Comparison of ENCODE assay signal across 17 mouse cellular contexts in the genomic region with DNA sequence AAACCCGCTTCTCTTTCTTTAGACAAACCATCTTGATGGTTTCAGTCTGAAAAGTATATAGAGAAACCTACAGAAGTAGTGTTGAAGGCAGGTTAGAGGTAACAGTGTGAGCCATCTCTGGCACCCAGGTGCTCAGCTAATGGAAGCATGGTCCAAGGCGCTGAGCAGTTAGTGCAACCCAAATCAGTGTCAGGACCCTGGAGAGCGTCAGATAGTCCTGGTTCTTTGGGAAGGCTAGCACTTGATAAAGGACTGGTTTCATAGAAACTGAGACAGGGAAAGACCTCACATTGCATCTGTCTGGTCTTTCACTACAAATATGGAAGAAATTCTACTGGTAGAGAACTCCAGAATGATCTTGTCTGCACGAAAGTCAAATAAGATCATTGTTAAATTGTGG. TPM values are rescaled to one million over a fixed set of nuclear protein-coding genes. Genes with fewer than 3 reads are reported as not detected.
A peak's percentile ranks its signal among the peaks of the same experiment; 100 is the strongest.
DNase-seq lines count a peak whose midpoint lies in the region; ATAC-seq and TF ChIP-seq lines count a peak whose summit lies in the region.
"Had no signal": no experiment of that assay in that cellular context is flagged by ENCODE, and none has a peak within 500 bp of the region (broad histone marks: within the 10 kb centered on the region; RNA-seq: fewer than 3 reads in every experiment).

No protein-coding gene starts in this region.

- TF ChIP-seq POLR2A in lung, adult 2 months (IDR thresholded peaks at IDR 0.05; ENCODE audit: borderline replicate concordance, extremely low read depth, low read depth, low read length) = no peak

- intact Hi-C loops in gastrocnemius, postnatal 14 days (cut with DNase I; ENCODE audit: low total_unique reads) = no loop called here

- peak; percentile 38 for DNase-seq in adrenal gland, postnatal 10 days
- DNase-seq in adrenal gland, postnatal 25 days = no peak
- peak; percentile 73 for DNase-seq in lung, embryonic 14.5 days
- no peak for DNase-seq in lung, adult 2 months
- peak; percentile 9 for DNase-seq in Muller cell, postnatal 12 days (ENCODE audit: inconsistent ontology term)
- peak; percentile 31 for DNase-seq in embryonic facial prominence, embryonic 14.5 days (ENCODE audit: low spot score)
- DNase-seq in gastrocnemius, postnatal 14 days = no peak
- no peak for DNase-seq in left cerebral cortex, adult 8-10 months (ENCODE audit: low spot score in 2 of 2)
- DNase-seq: adrenal gland, adult 8-10 months; thymus, adult 18-20 months had no signal

- no peak overlapping the region for H3K27ac ChIP-seq in lung, embryonic 14.5 days (ENCODE audit: low read depth)
- no peak overlapping the region for H3K27ac ChIP-seq in embryonic facial prominence, embryonic 14.5 days (replicated peaks; ENCODE audit: low read depth, low read length)
- H3K27ac ChIP-seq: heart, embryonic 15.5 days; layer of hippocampus, adult 2 months; limb, embryonic 12.5 days had no signal

- no peak overlapping the region for H3K4me3 ChIP-seq in lung, embryonic 14.5 days (ENCODE audit: low read depth, low read length)
- H3K4me3 ChIP-seq in lung, adult 2 months (replicated peaks; ENCODE audit: extremely low read depth, low read depth, low read length) = no peak overlapping the region
- no peak overlapping the region for H3K4me3 ChIP-seq in embryonic facial prominence, embryonic 14.5 days (ENCODE audit: low read depth, low read length)
- H3K4me3 ChIP-seq: heart, embryonic 15.5 days; layer of hippocampus, adult 2 months; limb, embryonic 12.5 days had no signal

- H3K9ac ChIP-seq in lung, embryonic 14.5 days = no peak overlapping the region
- H3K9ac ChIP-seq in embryonic facial prominence, embryonic 14.5 days (ENCODE audit: low read depth, low read length) = no peak overlapping the region
- H3K9ac ChIP-seq: heart, embryonic 15.5 days; limb, embryonic 12.5 days had no signal

- no peaks in the 10 kb centered on the region for H3K9me3 ChIP-seq in lung, embryonic 14.5 days (ENCODE audit: low read depth, low read length)
- no peaks in the 10 kb centered on the region for H3K9me3 ChIP-seq in embryonic facial prominence, embryonic 14.5 days (ENCODE audit: control insufficient read depth, low read length)
- H3K9me3 ChIP-seq: heart, embryonic 15.5 days; limb, embryonic 12.5 days had no signal

- WGBS in lung, embryonic 14.5 days = 43% methylated on average over 4 of the region's 4 CpGs
- WGBS in lung, adult 2 months = 42% methylated on average over 4 of the region's 4 CpGs
- WGBS in embryonic facial prominence, embryonic 14.5 days = 47% methylated on average over 4 of the region's 4 CpGs

- no peaks in the 10 kb centered on the region for H3K27me3 ChIP-seq in lung, embryonic 14.5 days (ENCODE audit: insufficient read depth, low read length)
- no peaks in the 10 kb centered on the region for H3K27me3 ChIP-seq in embryonic facial prominence, embryonic 14.5 days (replicated peaks; ENCODE audit: control insufficient read depth, insufficient read depth, low read length)
- H3K27me3 ChIP-seq: limb, embryonic 12.5 days had no signal

- TF ChIP-seq CTCF in lung, embryonic 14.5 days (IDR thresholded peaks at IDR 0.05; ENCODE audit: low read depth) = no peak
- TF ChIP-seq CTCF in lung, adult 2 months (IDR thresholded peaks at IDR 0.05; ENCODE audit: insufficient read depth, low read length) = no peak

- H3K4me1 ChIP-seq in lung, embryonic 14.5 days (ENCODE audit: insufficient read depth) = no peaks in the 10 kb centered on the region
- H3K4me1 ChIP-seq in lung, adult 2 months (ENCODE audit: control insufficient read depth, insufficient read depth, low read length) = no peaks in the 10 kb centered on the region
- no peaks in the 10 kb centered on the region for H3K4me1 ChIP-seq in embryonic facial prominence, embryonic 14.5 days (ENCODE audit: control insufficient read depth, insufficient read depth, low read length)
- H3K4me1 ChIP-seq: heart, embryonic 15.5 days; limb, embryonic 12.5 days had no signal

- H3K4me2 ChIP-seq in lung, embryonic 14.5 days = no peak overlapping the region
- no peak overlapping the region for H3K4me2 ChIP-seq in embryonic facial prominence, embryonic 14.5 days (ENCODE audit: low read depth, low read length)
- H3K4me2 ChIP-seq: heart, embryonic 15.5 days; limb, embryonic 12.5 days had no signal

- H3K36me3 ChIP-seq in lung, embryonic 14.5 days (ENCODE audit: insufficient read depth) = no peaks in the 10 kb centered on the region
- H3K36me3 ChIP-seq in embryonic facial prominence, embryonic 14.5 days (ENCODE audit: control insufficient read depth, insufficient read depth, low read length) = no peaks in the 10 kb centered on the region
- H3K36me3 ChIP-seq: G1E; heart, embryonic 15.5 days; limb, embryonic 12.5 days had no signal

- ATAC-seq in lung, embryonic 14.5 days (ENCODE audit: insufficient read depth) = no peak
- no peak for ATAC-seq in embryonic facial prominence, embryonic 14.5 days (ENCODE audit: low read depth)
- ATAC-seq: intestine, embryonic 16.5 days; midbrain, embryonic 16.5 days had no signal

RNA-seq across cellular contexts. Expression of gene Slc6a11, which starts 56.1 kb away (rescaled TPM):
- under 1 TPM; 0.30 TPM for total RNA-seq in adrenal gland, postnatal 10 days (2021)
- total RNA-seq in adrenal gland, postnatal 25 days (2021) = 0.18 TPM in 1 of 2 replicates, not detected in the other
- 0.07 TPM in 1 of 2 replicates, not detected in the other for polyA plus RNA-seq in lung, embryonic 14.5 days (2014; fragmentation: Nextera tagmentation; extraction: Ambion mirVana)
- polyA plus RNA-seq in lung, adult 2 months (2012; rRNA removed) = 0.02 TPM in 1 of 2 replicates, not detected in the other
- 0.45 and 0.70 TPM in 2 replicates for polyA plus RNA-seq in embryonic facial prominence, embryonic 14.5 days (2014; fragmentation: Nextera tagmentation; extraction: Ambion mirVana)
- under 1 TPM; 0.23 to 0.24 TPM for total RNA-seq in gastrocnemius, postnatal 14 days (2021)
- total RNA-seq in left cerebral cortex, adult 8-10 months (2022) = 100 to 1,000 TPM; 103 to 112 (median 104) TPM
- total RNA-seq: common myeloid progenitor, adult 5-6 weeks had no signal
- polyA plus RNA-seq: G1E had no signal

Comparison
In these comparisons a context has a peak if more than half of its experiments do, and no peak if none do; other contexts are left out.
1. DNase-seq: peak in adrenal gland, postnatal 10 days (single experiment), lung, embryonic 14.5 days (single experiment), Muller cell, postnatal 12 days (single experiment) and embryonic facial prominence, embryonic 14.5 days (single experiment); none in adrenal gland, postnatal 25 days (single experiment), lung, adult 2 months (single experiment), gastrocnemius, postnatal 14 days (single experiment) and left cerebral cortex, adult 8-10 months (0 of 2).
2. RNA of gene Slc6a11, which starts 56.1 kb away (total RNA-seq): 103 to 112 TPM in left cerebral cortex, adult 8-10 months; 0.30 TPM in adrenal gland, postnatal 10 days, 0.23 to 0.24 TPM in gastrocnemius, postnatal 14 days and 0.18 TPM in adrenal gland, postnatal 25 days; every median in the first group is over 10 times any median in the second.